Mouse (Mus musculus) embryonic facial prominence, embryonic 10.5 days (tissue): ENCODE results near the gene Cox19. TPM values are rescaled to one million over a fixed set of nuclear protein-coding genes. Genes with fewer than 3 reads are reported as not detected.

Experiments used
- DNase-seq: peaks from one replicate; pipeline ENCODE4 v3.0.0-alpha.2; 2017; ENCODE audit warnings: low spot score
- H3K27ac ChIP-seq: fragments of 300-500 bp; sonication (generic); replicated peaks from 2 replicates; pipeline ENCODE4 v1.5.1; 2016; ENCODE audit warnings: mild to moderate bottlenecking
- H3K27me3 ChIP-seq: fragments of 300-500 bp; sonication (generic); replicated peaks from 2 replicates; pipeline ENCODE4 v1.6.1; 2016; ENCODE audit warnings: low read depth, mild to moderate bottlenecking; ENCODE audit not compliant: poor library complexity, severe bottlenecking
- H3K36me3 ChIP-seq: fragments of 300-500 bp; sonication (generic); replicated peaks from 2 replicates; pipeline ENCODE4 v1.6.1; 2016; ENCODE audit warnings: mild to moderate bottlenecking, moderate library complexity
- H3K4me1 ChIP-seq: fragments of 300-500 bp; sonication (generic); 2 replicates; pipeline ENCODE4 v1.6.1; 2016
- H3K4me3 ChIP-seq: fragments of 300-500 bp; sonication (generic); 2 replicates; pipeline ENCODE4 v1.5.1; 2016; ENCODE audit warnings: mild to moderate bottlenecking, moderate library complexity
- H3K9me3 ChIP-seq: fragments of 300-500 bp; sonication (generic); 2 replicates; pipeline ENCODE4 v1.6.1; 2016; ENCODE audit warnings: mild to moderate bottlenecking
- WGBS: fragments of 180-500 bp; shearing (Covaris S2); methylation state at CpG from one replicate; pipeline ENCODE4 v1.1.7; 2016; 5-methylcytosine and 5-hydroxymethylcytosine counted together
- polyA plus RNA-seq: library from polyadenylated mRNA; unstranded; fragments of >200 nt; fragmentation: Nextera tagmentation; extraction: Ambion mirVana; gene quantifications from 2 replicates; pipeline ENCODE4 v1.2.1, GENCODE M21; 2016

Gene Cox19
- polyA plus RNA-seq, 1 experiment from 2014 or later: 122 TPM

GRCm38 (mm10) chr5:139332590-139333272, 18.5 kb downstream of the Cox19 start:
- no peak overlapping the region; the same call in 1 of the 2 replicates for H3K27ac ChIP-seq
- no peak overlapping the region for H3K4me3 ChIP-seq
- no peak for DNase-seq
- H3K36me3 ChIP-seq: peaks cover 34% of the 10 kb centered on the region
- peaks cover under 1% of the 10 kb centered on the region for H3K27me3 ChIP-seq
- H3K4me1 ChIP-seq: peaks cover 5% of the 10 kb centered on the region
- 85% methylated on average over 8 of the region's 8 CpGs for WGBS
- no peaks in the 10 kb centered on the region for H3K9me3 ChIP-seq

- peak; percentile 84 for DNase-seq
- Histone ChIP-seq H3K9me3 (no peaks in the 10 kb centered on the region), H3K4me3 (no peak overlapping the region), H3K27me3 (peaks cover 11% of the 10 kb centered on the region), H3K36me3 (peaks cover 24% of the 10 kb centered on the region), H3K4me1 (peaks cover 5% of the 10 kb centered on the region), H3K27ac (no peak overlapping the region)
- 24% methylated on average over 8 of the region's 8 CpGs for WGBS
Observed at GRCm38 (mm10) chr5:139331742-139332141, 19.5 kb downstream of the Cox19 start.

GRCm38 (mm10) chr5:139330766-139331165, 20.5 kb downstream of the Cox19 start:
- peaks cover 20% of the 10 kb centered on the region for H3K27me3 ChIP-seq
- 77% methylated on average over 7 of the region's 7 CpGs for WGBS
- peaks cover 15% of the 10 kb centered on the region for H3K36me3 ChIP-seq
- DNase-seq: no peak
- H3K4me1 ChIP-seq: peaks cover 5% of the 10 kb centered on the region
- H3K27ac ChIP-seq: no peak overlapping the region
- no peaks in the 10 kb centered on the region for H3K9me3 ChIP-seq
- H3K4me3 ChIP-seq: no peak overlapping the region

GRCm38 (mm10) chr5:139327634-139328020, 23.6 kb downstream of the Cox19 start:
- Histone ChIP-seq H3K27me3 (peaks cover 52% of the 10 kb centered on the region), H3K4me1 (peaks cover 27% of the 10 kb centered on the region), H3K27ac (no peak overlapping the region), H3K36me3 (no peaks in the 10 kb centered on the region), H3K9me3 (no peaks in the 10 kb centered on the region), H3K4me3 (no peak overlapping the region)
- WGBS: 71% methylated on average over 7 of the region's 7 CpGs
- DNase-seq: no peak

GRCm38 (mm10) chr5:139326986-139327633, 24.1 kb downstream of the Cox19 start:
- 70% methylated on average over 7 of the region's 7 CpGs for WGBS
- no peaks in the 10 kb centered on the region for H3K36me3 ChIP-seq
- H3K4me3 ChIP-seq: no peak overlapping the region
- H3K9me3 ChIP-seq: no peaks in the 10 kb centered on the region
- H3K27me3 ChIP-seq: peaks cover 57% of the 10 kb centered on the region
- peaks cover 29% of the 10 kb centered on the region for H3K4me1 ChIP-seq
- no peak overlapping the region for H3K27ac ChIP-seq
- no peak for DNase-seq

- DNase-seq: no peak
- no peak overlapping the region for H3K4me3 ChIP-seq
- H3K4me1 ChIP-seq: peaks cover 24% of the 10 kb centered on the region
- 67% methylated on average over 13 of the region's 13 CpGs for WGBS
- H3K36me3 ChIP-seq: no peaks in the 10 kb centered on the region
- no peaks in the 10 kb centered on the region for H3K9me3 ChIP-seq
- no peak overlapping the region for H3K27ac ChIP-seq
- H3K27me3 ChIP-seq: peaks cover 58% of the 10 kb centered on the region
Observed at GRCm38 (mm10) chr5:139326111-139326696, 25.0 kb downstream of the Cox19 start.

- H3K27ac ChIP-seq: peak within 1 kb of the TSS; percentile 54
- peak; percentile 67 for DNase-seq
- peak within 1 kb of the TSS; percentile 75 for H3K4me3 ChIP-seq
- 4% methylated on average over 61 of the region's 61 CpGs for WGBS
- peaks cover 64% of the 10 kb centered on the region for H3K27me3 ChIP-seq
- H3K36me3 ChIP-seq: no peaks in the 10 kb centered on the region
- H3K9me3 ChIP-seq: no peaks in the 10 kb centered on the region
- peaks cover 24% of the 10 kb centered on the region for H3K4me1 ChIP-seq
Observed at GRCm38 (mm10) chr5:139325395-139325966, 25.7 kb downstream of the Cox19 start, which contains the start of gene Adap1. Gene Adap1, minus strand, starts transcription at chr5:139325622.

GRCm38 (mm10) chr5:139324691-139325394, 26.4 kb downstream of the Cox19 start:
- peaks cover 67% of the 10 kb centered on the region for H3K27me3 ChIP-seq
- H3K27ac ChIP-seq: peak overlapping the region; percentile 54
- H3K4me1 ChIP-seq: peaks cover 24% of the 10 kb centered on the region
- peak overlapping the region; percentile 75 for H3K4me3 ChIP-seq
- H3K36me3 ChIP-seq: no peaks in the 10 kb centered on the region
- no peaks in the 10 kb centered on the region for H3K9me3 ChIP-seq
- WGBS: 4% methylated on average over 62 of the region's 62 CpGs
- DNase-seq: peak; percentile 32

- no peak overlapping the region for H3K27ac ChIP-seq
- peaks cover 67% of the 10 kb centered on the region for H3K27me3 ChIP-seq
- peaks cover 24% of the 10 kb centered on the region for H3K4me1 ChIP-seq
- 63% methylated on average over 5 of the region's 5 CpGs for WGBS
- DNase-seq: no peak
- no peak overlapping the region for H3K4me3 ChIP-seq
- no peaks in the 10 kb centered on the region for H3K9me3 ChIP-seq
- no peaks in the 10 kb centered on the region for H3K36me3 ChIP-seq
Observed at GRCm38 (mm10) chr5:139324045-139324491, 27.1 kb downstream of the Cox19 start.

- WGBS: 82% methylated on average over 9 of the region's 9 CpGs
- Histone ChIP-seq H3K4me1 (peaks cover 24% of the 10 kb centered on the region), H3K27ac (no peak overlapping the region), H3K27me3 (peaks cover 67% of the 10 kb centered on the region), H3K36me3 (no peaks in the 10 kb centered on the region), H3K4me3 (no peak overlapping the region), H3K9me3 (no peaks in the 10 kb centered on the region)
- DNase-seq: no peak
Observed at GRCm38 (mm10) chr5:139323260-139323924, 27.8 kb downstream of the Cox19 start.

- WGBS: 84% methylated on average over 6 of the region's 6 CpGs
- H3K4me1 ChIP-seq: peaks cover 26% of the 10 kb centered on the region
- no peak for DNase-seq
- no peaks in the 10 kb centered on the region for H3K9me3 ChIP-seq
- no peak overlapping the region for H3K27ac ChIP-seq
- H3K36me3 ChIP-seq: no peaks in the 10 kb centered on the region
- no peak overlapping the region for H3K4me3 ChIP-seq
- peaks cover 58% of the 10 kb centered on the region for H3K27me3 ChIP-seq
Observed at GRCm38 (mm10) chr5:139321331-139321730, 29.9 kb downstream of the Cox19 start.

- no peak overlapping the region for H3K4me3 ChIP-seq
- no peak overlapping the region for H3K27ac ChIP-seq
- peaks cover 24% of the 10 kb centered on the region for H3K4me1 ChIP-seq
- H3K27me3 ChIP-seq: peaks cover 49% of the 10 kb centered on the region
- no peaks in the 10 kb centered on the region for H3K36me3 ChIP-seq
- DNase-seq: no peak
- WGBS: 79% methylated on average over 7 of the region's 7 CpGs
- H3K9me3 ChIP-seq: no peaks in the 10 kb centered on the region
Observed at GRCm38 (mm10) chr5:139320424-139320823, 30.8 kb downstream of the Cox19 start.
